Mouse (Mus musculus) heart, embryonic 15.5 days (tissue): Measurements from ENCODE around the gene Foxq1. TPM values are rescaled to one million over a fixed set of nuclear protein-coding genes. Genes with fewer than 3 reads are reported as not detected.
A peak's percentile ranks its signal among the peaks of the same experiment; 100 is the strongest.

Experiments
- ATAC-seq: fragments of 200-750 bp; cut with Nextera tagmentation; replicated peaks from 2 replicates; pipeline ENCODE4 v1.8.0; 2017; ENCODE audit warnings: low read depth, moderate TSS enrichment; ENCODE audit not compliant: insufficient number of reproducible peaks, insufficient read depth, low FRiP score
- H3K27ac ChIP-seq: fragments of 300-500 bp; sonication (generic); 2 replicates; pipeline ENCODE4 v1.5.1; 2015; ENCODE audit warnings: mild to moderate bottlenecking, inconsistent platforms
- H3K27me3 ChIP-seq: fragments of 300-500 bp; sonication (generic); 2 replicates; pipeline ENCODE4 v1.6.1; 2015; ENCODE audit warnings: inconsistent platforms
- H3K36me3 ChIP-seq: fragments of 300-500 bp; sonication (generic); 2 replicates; pipeline ENCODE4 v1.6.1; 2015; ENCODE audit warnings: mild to moderate bottlenecking, inconsistent platforms
- H3K4me1 ChIP-seq: fragments of 300-500 bp; sonication (generic); replicated peaks from 2 replicates; pipeline ENCODE4 v1.6.1; 2015; ENCODE audit warnings: inconsistent platforms
- H3K4me2 ChIP-seq: fragments of 300-500 bp; sonication (generic); 2 replicates; pipeline ENCODE4 v1.6.1; 2015; ENCODE audit warnings: inconsistent platforms, mild to moderate bottlenecking, moderate library complexity
- H3K4me3 ChIP-seq: fragments of 300-500 bp; sonication (generic); 2 replicates; pipeline ENCODE4 v1.5.1; 2015; ENCODE audit warnings: mild to moderate bottlenecking, inconsistent platforms
- H3K9ac ChIP-seq: fragments of 300-500 bp; sonication (generic); 2 replicates; pipeline ENCODE4 v1.6.1; 2015; ENCODE audit warnings: mild to moderate bottlenecking, inconsistent platforms
- H3K9me3 ChIP-seq: fragments of 300-500 bp; sonication (generic); replicated peaks from 2 replicates; pipeline ENCODE4 v1.6.1; 2016; ENCODE audit warnings: inconsistent platforms
- WGBS: fragments of 180-500 bp; shearing (Covaris S2); methylation state at CpG from one replicate; pipeline ENCODE4 v1.1.7; 2015; ENCODE audit warnings: mixed read lengths; 5-methylcytosine and 5-hydroxymethylcytosine counted together
- polyA plus RNA-seq: library from polyadenylated mRNA; unstranded; fragments of >200 nt; fragmentation: Nextera tagmentation; extraction: Ambion mirVana; gene quantifications from 2 replicates; pipeline ENCODE4 v1.2.1, GENCODE M21; 2015

Gene Foxq1
- polyA plus RNA-seq: 0.15 and 0.33 TPM in 2 replicates

GRCm38 (mm10) chr13:31555834-31556233 lies at the start of gene Foxq1:
Gene Foxq1, plus strand, starts transcription at chr13:31556134.
- H3K4me2 ChIP-seq: peak within 1 kb of the TSS; percentile 100
- peaks cover 75% of the 10 kb centered on the region for H3K27me3 ChIP-seq
- no peak within 1 kb of the TSS for H3K27ac ChIP-seq
- no peaks in the 10 kb centered on the region for H3K9me3 ChIP-seq
- peaks cover 27% of the 10 kb centered on the region for H3K4me1 ChIP-seq
- peak within 1 kb of the TSS; percentile 70; the same call in 1 of the 2 replicates for H3K4me3 ChIP-seq
- H3K9ac ChIP-seq: no peak within 1 kb of the TSS
- 73% methylated on average over 4 of the region's 4 CpGs for WGBS
- no peak for ATAC-seq
- no peaks in the 10 kb centered on the region for H3K36me3 ChIP-seq

- H3K9ac ChIP-seq: no peak overlapping the region
These were observed 49.3 kb upstream of the Foxq1 start for GRCm38 (mm10) chr13:31506494-31507167.

GRCm38 (mm10) chr13:31515261-31515660 lies 40.7 kb upstream of the Foxq1 start:
- H3K27ac ChIP-seq: no peak overlapping the region
- no peak overlapping the region for H3K4me2 ChIP-seq
- no peak overlapping the region for H3K4me3 ChIP-seq
- no peaks in the 10 kb centered on the region for H3K9me3 ChIP-seq
- H3K4me1 ChIP-seq: no peaks in the 10 kb centered on the region; the same call in 1 of the 2 replicates
- no peaks in the 10 kb centered on the region for H3K36me3 ChIP-seq
- 85% methylated on average over 7 of the region's 7 CpGs for WGBS
- H3K9ac ChIP-seq: no peak overlapping the region
- ATAC-seq: no peak
- H3K27me3 ChIP-seq: no peaks in the 10 kb centered on the region

More at GRCm38 (mm10) chr13:31506494-31507167, 49.3 kb upstream of the Foxq1 start:
- Histone ChIP-seq H3K27ac (no peak overlapping the region), H3K9me3 (no peaks in the 10 kb centered on the region), H3K4me2 (no peak overlapping the region), H3K4me3 (no peak overlapping the region), H3K36me3 (no peaks in the 10 kb centered on the region), H3K27me3 (no peaks in the 10 kb centered on the region), H3K4me1 (no peaks in the 10 kb centered on the region)
- ATAC-seq: no peak
- WGBS: 56% methylated on average over 8 of the region's 8 CpGs

GRCm38 (mm10) chr13:31518411-31518886 lies 37.5 kb upstream of the Foxq1 start:
- H3K9me3 ChIP-seq: no peaks in the 10 kb centered on the region
- WGBS: 32% methylated on average over 10 of the region's 10 CpGs
- no peaks in the 10 kb centered on the region for H3K36me3 ChIP-seq
- H3K4me2 ChIP-seq: 0 out of 2 replicates have a peak overlapping the region, but pooled peaks have one; percentile 21
- H3K4me3 ChIP-seq: no peak overlapping the region
- ATAC-seq: no peak
- no peaks in the 10 kb centered on the region; the same call in 1 of the 2 replicates for H3K4me1 ChIP-seq
- no peak overlapping the region for H3K9ac ChIP-seq
- H3K27ac ChIP-seq: peak overlapping the region; percentile 40; the same call in 1 of the 2 replicates
- H3K27me3 ChIP-seq: no peaks in the 10 kb centered on the region

- Histone ChIP-seq H3K4me1 (no peaks in the 10 kb centered on the region; the same call in 1 of the 2 replicates), H3K27me3 (no peaks in the 10 kb centered on the region), H3K9ac (no peak overlapping the region), H3K36me3 (no peaks in the 10 kb centered on the region), H3K4me2 (no peak overlapping the region), H3K27ac (no peak overlapping the region), H3K9me3 (no peaks in the 10 kb centered on the region), H3K4me3 (no peak overlapping the region)
- WGBS: 74% methylated on average over 9 of the region's 9 CpGs
- ATAC-seq: no peak
These were observed 37.0 kb upstream of the Foxq1 start for GRCm38 (mm10) chr13:31518971-31519370.

- Histone ChIP-seq H3K4me2 (no peak overlapping the region), H3K4me3 (no peak overlapping the region), H3K9me3 (no peaks in the 10 kb centered on the region), H3K4me1 (0 out of 2 replicates have a peak, but pooled peaks cover 5% of the 10 kb centered on the region), H3K27me3 (peaks cover 6% of the 10 kb centered on the region; the same call in 1 of the 2 replicates), H3K9ac (no peak overlapping the region), H3K36me3 (no peaks in the 10 kb centered on the region), H3K27ac (no peak overlapping the region)
- WGBS: 52% methylated on average over 4 of the region's 4 CpGs
- ATAC-seq: no peak
These were observed 31.0 kb upstream of the Foxq1 start for GRCm38 (mm10) chr13:31524976-31525375.

GRCm38 (mm10) chr13:31531186-31531585 lies 24.7 kb upstream of the Foxq1 start:
- Histone ChIP-seq H3K9ac (no peak overlapping the region), H3K27ac (no peak overlapping the region), H3K27me3 (peaks cover 3% of the 10 kb centered on the region; the same call in 1 of the 2 replicates), H3K4me1 (no peaks in the 10 kb centered on the region), H3K9me3 (no peaks in the 10 kb centered on the region), H3K4me2 (no peak overlapping the region), H3K4me3 (no peak overlapping the region), H3K36me3 (no peaks in the 10 kb centered on the region)
- 52% methylated on average over 5 of the region's 5 CpGs for WGBS
- no peak for ATAC-seq

GRCm38 (mm10) chr13:31531651-31532061 lies 24.3 kb upstream of the Foxq1 start:
- ATAC-seq: no peak

GRCm38 (mm10) chr13:31534726-31535125 lies 21.2 kb upstream of the Foxq1 start:
- H3K36me3 ChIP-seq: no peaks in the 10 kb centered on the region
- ATAC-seq: no peak
- H3K27ac ChIP-seq: no peak overlapping the region
- 76% methylated on average over 4 of the region's 4 CpGs for WGBS
- H3K4me2 ChIP-seq: no peak overlapping the region
- no peak overlapping the region for H3K4me3 ChIP-seq
- no peaks in the 10 kb centered on the region for H3K27me3 ChIP-seq
- H3K9me3 ChIP-seq: no peaks in the 10 kb centered on the region
- H3K4me1 ChIP-seq: no peaks in the 10 kb centered on the region
- no peak overlapping the region for H3K9ac ChIP-seq

More at GRCm38 (mm10) chr13:31531651-31532061, 24.3 kb upstream of the Foxq1 start:
- Histone ChIP-seq H3K4me1 (no peaks in the 10 kb centered on the region), H3K27me3 (peaks cover 3% of the 10 kb centered on the region; the same call in 1 of the 2 replicates), H3K4me3 (no peak overlapping the region), H3K27ac (no peak overlapping the region), H3K36me3 (no peaks in the 10 kb centered on the region), H3K4me2 (no peak overlapping the region), H3K9ac (no peak overlapping the region), H3K9me3 (no peaks in the 10 kb centered on the region)
- 48% methylated on average over 8 of the region's 8 CpGs for WGBS

- WGBS: 90% methylated on average over 5 of the region's 5 CpGs
These were observed 12.9 kb upstream of the Foxq1 start for GRCm38 (mm10) chr13:31543021-31543420.

GRCm38 (mm10) chr13:31546784-31547183 lies 9.2 kb upstream of the Foxq1 start:
- no peak overlapping the region for H3K9ac ChIP-seq
- no peak for ATAC-seq
- H3K4me2 ChIP-seq: no peak overlapping the region
- H3K4me1 ChIP-seq: no peaks in the 10 kb centered on the region
- WGBS: 77% methylated on average over 2 of the region's 2 CpGs
- no peaks in the 10 kb centered on the region for H3K27me3 ChIP-seq
- H3K4me3 ChIP-seq: no peak overlapping the region
- no peak overlapping the region for H3K27ac ChIP-seq
- no peaks in the 10 kb centered on the region for H3K9me3 ChIP-seq
- H3K36me3 ChIP-seq: no peaks in the 10 kb centered on the region

More at GRCm38 (mm10) chr13:31543021-31543420, 12.9 kb upstream of the Foxq1 start:
- Histone ChIP-seq H3K4me3 (no peak overlapping the region), H3K27me3 (no peaks in the 10 kb centered on the region), H3K9me3 (no peaks in the 10 kb centered on the region), H3K9ac (no peak overlapping the region), H3K27ac (no peak overlapping the region), H3K4me1 (no peaks in the 10 kb centered on the region), H3K36me3 (no peaks in the 10 kb centered on the region), H3K4me2 (no peak overlapping the region)
- ATAC-seq: no peak
